Mouse (Mus musculus) CD8-positive naive resting alpha-beta T cell, adult 2 months (primary cell): ENCODE measurements around the gene Tifa.
"Not testable (repeated sequence)": the region's sequence is repeated elsewhere in the genome, so short reads cannot be mapped to it uniquely, and the experiment has no call there.

ENCODE experiments used
- DNase-seq, 2 experiments: peaks; one replicate each; pipeline ENCODE4 v3.0.0; 2022; ENCODE audit warnings: low read depth in 2 of 2, low spot score in 2 of 2

The Tifa gene

GRCm38 (mm10) chr3:127789500-127790191 is at the start of gene Tifa:
Gene Tifa (plus strand): TSS chr3:127789805.
- peak in 1 of 2 experiments; percentile 18 for DNase-seq

GRCm38 (mm10) chr3:127741473-127741872 is 48.1 kb upstream of the Tifa start:
- DNase-seq = no peak

- DNase-seq = no peak
Measured at GRCm38 (mm10) chr3:127743614-127744365, 45.8 kb upstream of the Tifa start.

- no peak for DNase-seq
Measured at GRCm38 (mm10) chr3:127745504-127745903, 44.1 kb upstream of the Tifa start.

- DNase-seq = no peak
Measured at GRCm38 (mm10) chr3:127745911-127746640, 43.5 kb upstream of the Tifa start.

DNA sequence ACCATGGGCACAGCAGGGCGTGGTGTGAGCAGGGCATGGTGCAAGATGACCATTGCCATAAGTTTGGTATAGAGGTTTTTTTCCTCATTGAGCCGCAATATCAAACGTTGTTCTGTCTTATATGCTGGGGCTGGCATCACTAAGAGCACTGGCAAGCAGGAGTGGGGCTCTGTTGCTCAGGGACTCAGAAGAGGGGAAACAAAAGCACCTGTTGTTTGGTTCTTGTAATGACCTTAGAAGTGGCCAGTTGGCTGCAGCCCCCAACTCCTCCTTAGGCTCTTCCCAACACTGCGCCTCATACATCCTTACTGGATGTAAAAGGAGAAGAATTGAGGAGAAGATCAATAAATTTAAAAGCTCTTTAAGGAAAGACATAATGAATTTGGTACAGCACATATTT is 41.0 kb upstream of the Tifa start:
- DNase-seq = no peak

DNA sequence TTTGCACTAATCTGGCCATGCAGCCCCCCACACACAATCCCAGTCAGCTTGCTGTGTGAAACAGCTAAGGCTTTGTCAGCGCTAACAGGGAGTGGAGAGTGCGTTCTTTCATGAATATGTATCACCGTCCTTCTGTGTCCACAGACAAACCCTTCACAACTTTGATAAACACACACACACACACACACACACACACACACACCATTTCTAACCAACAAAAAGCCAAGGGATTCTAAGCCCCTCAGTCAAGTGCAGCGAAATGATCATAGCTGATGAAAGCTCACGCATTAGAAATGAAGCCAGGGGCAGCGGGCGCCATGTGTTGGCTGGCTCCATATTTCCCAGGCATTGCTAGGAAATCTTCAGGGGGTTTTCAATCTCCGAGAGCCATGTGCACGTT is 40.3 kb upstream of the Tifa start:
- no peak for DNase-seq

DNA sequence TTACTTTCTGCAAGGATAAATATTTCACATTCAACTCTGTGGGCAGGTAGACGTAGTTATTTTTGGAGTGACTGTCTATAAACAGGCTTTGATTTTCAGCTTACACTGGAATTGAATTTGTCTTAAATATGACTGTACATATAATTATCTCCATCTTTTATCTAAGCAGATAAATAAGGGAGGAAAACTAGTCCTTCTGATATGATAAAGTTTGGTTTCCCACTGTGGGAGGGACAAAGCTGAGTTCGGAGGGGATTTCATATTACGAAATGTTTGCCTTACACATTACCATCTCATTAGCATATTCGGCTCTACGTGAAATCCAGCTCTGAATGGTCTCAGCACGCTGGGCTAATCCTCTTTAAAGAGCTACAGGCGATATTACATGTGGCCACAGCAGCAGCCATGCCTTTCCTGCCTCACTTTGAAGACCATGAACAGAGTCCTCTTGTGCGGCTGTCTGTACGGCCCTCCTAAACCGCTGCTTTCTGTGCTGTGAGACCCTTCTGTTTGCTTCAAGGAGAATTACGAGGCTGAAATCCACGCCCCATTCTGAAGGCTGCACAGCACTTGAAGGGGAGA is 39.5 kb upstream of the Tifa start:
- DNase-seq = no peak

DNA sequence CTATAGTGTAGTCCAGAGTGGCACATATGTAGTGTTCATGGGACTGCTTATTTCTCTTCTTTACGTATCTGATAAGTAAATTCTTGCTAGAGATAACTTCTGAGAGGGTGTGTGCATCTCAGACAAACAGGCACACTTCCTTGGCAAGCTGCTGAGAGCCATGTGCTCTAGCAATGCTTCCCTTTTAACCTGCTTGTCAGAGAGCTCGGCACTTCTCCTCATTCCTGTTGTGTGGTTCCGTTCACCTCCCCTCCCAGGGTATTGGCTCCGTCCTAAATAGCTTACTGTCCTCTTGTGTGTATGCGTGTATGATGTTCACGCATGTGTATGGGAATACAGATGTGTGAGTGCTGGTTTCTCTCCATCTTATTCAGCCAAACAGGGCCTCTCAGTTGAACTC is 33.1 kb upstream of the Tifa start:
- DNase-seq = no peak

- DNase-seq = no peak
Measured at GRCm38 (mm10) chr3:127757886-127758301, 31.7 kb upstream of the Tifa start.

- DNase-seq = no peak
Measured at GRCm38 (mm10) chr3:127758806-127759205, 30.8 kb upstream of the Tifa start.

- no peak for DNase-seq
Measured at GRCm38 (mm10) chr3:127759212-127759611, 30.4 kb upstream of the Tifa start.

- no peak for DNase-seq
Measured at GRCm38 (mm10) chr3:127762403-127762802, 27.2 kb upstream of the Tifa start.

DNA sequence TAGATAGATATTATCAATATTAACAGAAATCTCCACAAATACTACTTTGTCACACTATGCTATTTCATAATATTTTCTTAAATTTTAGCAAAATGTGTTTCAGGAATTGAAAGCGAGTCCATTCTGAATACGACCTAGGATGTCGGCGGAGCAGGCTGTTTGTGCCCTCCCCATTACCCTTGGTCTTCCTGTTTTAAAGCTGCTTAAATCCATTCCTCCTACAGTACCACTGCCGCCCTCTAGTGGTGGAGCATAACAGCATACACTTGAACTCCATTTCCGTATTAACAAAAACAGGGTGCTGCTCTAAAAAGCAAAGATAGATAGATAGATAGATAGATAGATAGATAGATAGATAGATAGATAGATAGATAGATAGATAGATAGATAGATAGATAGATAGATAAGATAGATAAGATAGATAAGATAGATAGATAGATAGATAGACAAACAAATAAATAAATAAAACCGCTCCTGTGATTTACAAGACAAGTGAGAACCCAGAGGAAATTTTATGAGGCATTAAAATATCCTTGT is 26.5 kb upstream of the Tifa start:
- peak; percentile 76 to 85 for DNase-seq

GRCm38 (mm10) chr3:127764541-127764940 is 25.1 kb upstream of the Tifa start:
- no peak for DNase-seq

GRCm38 (mm10) chr3:127765971-127766370 is 23.6 kb upstream of the Tifa start:
- no peak for DNase-seq

DNA sequence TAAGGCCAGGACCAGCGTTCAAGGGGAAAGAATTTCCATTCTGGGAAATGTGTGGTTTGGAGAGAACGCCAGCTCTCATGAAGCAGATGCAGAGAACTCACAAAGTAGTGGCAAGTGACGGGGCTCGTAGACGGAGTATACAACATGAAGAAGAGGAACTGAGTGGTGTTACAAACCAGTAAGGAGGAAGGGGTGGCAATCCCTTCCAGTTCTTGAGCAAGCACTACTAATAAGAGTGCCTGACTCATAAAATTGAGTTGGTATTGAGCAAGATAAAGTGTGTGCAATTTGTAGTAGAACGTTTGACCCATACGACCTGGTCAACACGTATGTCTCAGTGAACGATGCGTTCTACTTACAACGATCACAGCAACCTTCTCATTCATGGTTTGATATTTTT is 20.5 kb upstream of the Tifa start:
- no peak for DNase-seq

- peak; percentile 62 to 75 for DNase-seq
Measured at GRCm38 (mm10) chr3:127780021-127780644, 9.5 kb upstream of the Tifa start, which contains the start of gene Alpk1. Gene Alpk1 (minus strand): TSS chr3:127780527.

DNA sequence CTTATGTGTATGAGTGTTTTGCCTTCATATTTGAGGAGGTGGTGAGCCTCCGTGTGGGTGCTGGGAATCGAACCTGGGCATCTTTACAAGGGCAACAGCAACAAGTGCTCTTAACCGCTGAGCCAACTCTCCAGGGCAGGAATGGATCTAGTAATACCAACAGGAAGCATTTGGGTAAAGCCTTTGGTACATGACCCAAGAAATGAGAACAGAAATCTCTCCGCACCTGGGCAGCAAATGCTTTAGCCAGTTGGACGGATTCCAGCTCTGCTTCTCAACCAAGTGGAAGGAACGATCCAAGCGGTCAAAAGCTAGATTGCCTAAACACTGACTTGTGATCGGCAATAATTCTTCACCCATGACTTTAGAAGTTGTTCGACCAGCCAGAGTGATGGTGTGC is 8.7 kb upstream of the Tifa start:
- DNase-seq = no peak

- DNase-seq = no peak
Measured at GRCm38 (mm10) chr3:127782921-127783320, 6.7 kb upstream of the Tifa start.

GRCm38 (mm10) chr3:127783680-127784079 is 5.9 kb upstream of the Tifa start:
- DNase-seq = not testable (repeated sequence)
